Mouse (Mus musculus): ENCODE results near the gene BC025920.

The BC025920 gene

GRCm38 (mm10) chr10:81642648-81643448 lies 36.8 kb downstream of the BC025920 start:
- DNase-seq (ENCODE audit: low read depth), result peak; percentile 22

DNA sequence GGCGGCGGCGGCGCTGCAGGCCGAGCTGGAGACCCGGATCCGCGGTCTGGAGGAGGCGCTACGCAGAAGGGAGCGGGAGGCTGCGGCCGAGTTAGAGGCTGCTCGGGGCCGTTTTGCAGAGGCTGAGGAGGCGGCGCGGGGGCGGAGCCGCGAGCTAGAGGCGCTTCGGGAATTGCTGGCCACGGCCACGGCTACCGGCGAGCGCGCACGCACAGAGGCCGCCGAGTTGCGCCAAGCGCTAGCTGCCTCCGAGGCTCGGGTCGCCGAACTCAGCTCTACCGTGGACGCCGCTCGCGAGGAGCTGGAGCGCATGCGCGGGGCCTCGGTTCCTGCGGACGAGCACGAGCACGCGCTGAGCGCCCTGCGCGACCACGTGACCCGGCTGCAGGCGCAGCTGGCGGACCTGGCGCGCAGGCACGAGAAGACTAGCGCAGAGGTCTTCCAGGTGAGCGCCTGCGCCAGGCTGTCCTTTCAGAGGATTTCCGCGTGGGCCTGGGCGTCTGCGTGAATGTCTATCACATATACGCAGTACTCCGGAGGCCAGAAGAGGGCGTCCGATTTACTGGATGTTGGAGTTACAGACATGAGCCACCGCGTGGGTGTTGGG lies 37.5 kb downstream of the BC025920 start:
- peak; percentile 99 for DNase-seq (ENCODE audit: low read depth)

GRCm38 (mm10) chr10:81644162-81644561 lies 38.1 kb downstream of the BC025920 start:
- no peak for DNase-seq (ENCODE audit: low read depth)

DNA sequence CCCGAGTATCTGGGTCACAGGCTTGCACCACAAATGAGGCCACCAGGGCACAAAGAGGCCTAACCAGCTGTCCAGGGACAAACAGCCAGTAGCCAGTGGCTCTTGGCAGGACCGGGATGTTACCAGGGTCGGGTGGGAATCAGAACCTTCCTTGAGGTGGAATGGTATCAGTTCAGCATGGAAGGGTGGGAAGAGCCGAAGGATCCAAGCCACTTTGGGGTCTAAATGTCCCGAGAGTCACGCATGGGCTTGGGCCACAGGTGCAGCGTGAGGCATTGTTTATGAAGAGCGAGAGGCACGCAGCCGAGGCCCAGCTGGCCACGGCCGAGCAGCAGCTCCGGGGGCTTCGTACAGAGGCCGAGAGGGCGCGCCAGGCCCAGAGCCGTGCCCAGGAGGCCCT lies 38.6 kb downstream of the BC025920 start:
- no peak for DNase-seq (ENCODE audit: low read depth)

GRCm38 (mm10) chr10:81645391-81645790 lies 39.3 kb downstream of the BC025920 start:
- no peak for DNase-seq (ENCODE audit: low read depth)

DNA sequence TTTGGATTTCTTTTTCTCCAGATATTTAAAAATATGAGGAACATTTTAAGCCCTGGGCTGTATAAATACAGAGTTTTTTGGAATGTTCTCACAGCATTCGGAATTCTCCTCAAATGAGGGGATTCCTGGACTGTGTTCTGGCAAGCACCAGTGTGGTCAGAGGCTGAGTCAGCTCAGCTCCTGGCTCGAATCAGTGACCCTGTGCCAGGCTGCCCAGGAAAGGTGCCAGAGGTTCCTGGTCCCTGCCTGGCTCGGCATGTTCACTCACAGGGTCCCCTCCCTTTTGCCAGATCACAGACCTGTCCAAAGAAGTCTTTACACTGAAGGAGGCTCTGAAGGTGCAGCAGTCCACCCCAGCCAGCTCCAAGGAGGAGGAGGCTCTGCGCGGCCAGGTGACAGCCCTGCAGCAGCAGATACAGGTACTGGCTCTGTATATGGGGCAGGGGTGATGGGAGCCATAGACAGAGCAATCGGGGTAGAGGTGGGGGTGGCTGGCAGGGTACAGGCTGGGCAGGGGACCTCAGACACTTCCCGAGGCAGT lies 40.0 kb downstream of the BC025920 start:
- DNase-seq (ENCODE audit: low read depth), result peak; percentile 64

GRCm38 (mm10) chr10:81648803-81649775 lies 43.0 kb downstream of the BC025920 start, which contains the start of gene Gm10778:
Gene Gm10778, plus strand, starts transcription at chr10:81649059.
- DNase-seq (ENCODE audit: low read depth), result peak; percentile 95

DNA sequence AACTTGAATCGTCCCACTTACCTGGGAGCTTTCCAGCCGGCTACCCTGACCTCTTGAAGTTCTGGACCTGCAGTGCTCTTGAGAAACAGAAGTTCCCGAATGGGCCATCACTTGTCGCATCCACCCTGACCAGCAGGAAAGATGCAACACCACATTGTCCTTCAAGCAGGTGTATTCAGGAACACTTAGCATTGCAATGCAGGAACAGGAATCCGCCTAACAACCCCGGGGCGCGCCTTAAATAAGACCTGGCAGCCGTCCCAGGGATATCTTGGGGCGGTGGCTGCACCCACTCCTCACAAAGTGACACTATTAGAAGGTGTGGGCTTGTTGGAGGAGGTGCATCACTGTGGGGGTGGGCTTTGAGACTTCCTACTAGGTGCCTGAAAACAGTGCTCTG lies 49.1 kb downstream of the BC025920 start:
- DNase-seq (ENCODE audit: low read depth), result no peak

GRCm38 (mm10) chr10:81656174-81656573 lies 50.1 kb downstream of the BC025920 start:
- no peak for DNase-seq (ENCODE audit: low read depth)
